Mouse (Mus musculus) intestine, embryonic 16.5 days (tissue): ENCODE measurements around the gene Nedd9. TPM values are rescaled to one million over a fixed set of nuclear protein-coding genes. Genes with fewer than 3 reads are reported as not detected.
"Not testable (repeated sequence)": the region's sequence is repeated elsewhere in the genome, so short reads cannot be mapped to it uniquely, and the experiment has no call there.

Source experiments
- ATAC-seq: fragments of 200-750 bp; cut with Nextera tagmentation; 2 replicates; pipeline ENCODE4 v1.8.0; 2017; ENCODE audit warnings: moderate TSS enrichment, moderate library complexity
- H3K27ac ChIP-seq: fragments of 300-500 bp; sonication (generic); 2 replicates; pipeline ENCODE4 v1.5.1; 2014; ENCODE audit warnings: mild to moderate bottlenecking, low read length
- H3K27me3 ChIP-seq: fragments of 300-500 bp; sonication (generic); replicated peaks from 2 replicates; pipeline ENCODE4 v1.6.1; 2014; ENCODE audit warnings: low read length, control low read depth, mixed read lengths; ENCODE audit not compliant: control insufficient read depth, insufficient read depth
- H3K36me3 ChIP-seq: fragments of 300-500 bp; sonication (generic); 2 replicates; pipeline ENCODE4 v1.6.1; 2014; ENCODE audit warnings: low read length, control low read depth; ENCODE audit not compliant: control insufficient read depth, insufficient read depth
- H3K4me1 ChIP-seq: fragments of 300-500 bp; sonication (generic); 2 replicates; pipeline ENCODE4 v1.6.1; 2014; ENCODE audit warnings: low read length, control low read depth, mixed read lengths; ENCODE audit not compliant: control insufficient read depth, insufficient read depth
- H3K4me2 ChIP-seq: fragments of 300-500 bp; sonication (generic); 2 replicates; pipeline ENCODE4 v1.6.1; 2014; ENCODE audit warnings: low read depth, low read length, control low read depth
- H3K4me3 ChIP-seq: fragments of 300-500 bp; sonication (generic); 2 replicates; pipeline ENCODE4 v1.5.1; 2014; ENCODE audit warnings: mild to moderate bottlenecking, low read length
- H3K9ac ChIP-seq: fragments of 300-500 bp; sonication (generic); 2 replicates; pipeline ENCODE4 v1.6.1; 2014; ENCODE audit warnings: low read depth, low read length
- H3K9me3 ChIP-seq: fragments of 300-500 bp; sonication (generic); 2 replicates; pipeline ENCODE4 v1.6.1; 2016; ENCODE audit warnings: low read length, control low read depth; ENCODE audit not compliant: control insufficient read depth
- WGBS: fragments of 180-500 bp; shearing (Covaris S2); extraction: QIAGEN DNeasy Blood & Tissue Kit; methylation state at CpG from one replicate; pipeline ENCODE4 v1.1.7; 2014; 5-methylcytosine and 5-hydroxymethylcytosine counted together
- polyA plus RNA-seq: library from polyadenylated mRNA; unstranded; fragments of >200 nt; fragmentation: Nextera tagmentation; extraction: Ambion mirVana; gene quantifications from 2 replicates; pipeline ENCODE4 v1.2.1, GENCODE M21; 2015

Gene Nedd9
- polyA plus RNA-seq, 1 experiment from 2014 or later: 38.5 TPM

DNA sequence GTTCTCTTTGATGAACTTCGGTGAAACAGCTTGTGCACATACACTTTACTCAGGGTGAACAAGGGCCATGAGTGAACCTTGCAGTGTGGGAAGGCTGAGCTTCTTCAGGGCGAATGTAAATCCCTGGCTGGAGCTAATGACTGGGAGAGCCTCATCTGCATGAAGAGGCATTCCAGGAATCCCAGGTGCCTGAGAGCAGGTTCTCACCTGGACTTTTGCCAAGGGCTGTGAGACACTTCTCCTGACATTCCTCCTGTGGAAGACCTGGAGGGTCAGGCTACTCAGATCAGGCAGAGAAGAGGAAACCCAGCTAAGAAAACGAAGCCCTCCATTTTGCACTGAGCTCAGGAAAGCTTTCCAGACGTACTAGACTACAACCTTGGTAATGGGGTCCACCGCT is 206.5 kb downstream of the Nedd9 start:
- H3K4me3 ChIP-seq: no peak overlapping the region
- no peak overlapping the region for H3K27ac ChIP-seq
- no peaks in the 10 kb centered on the region for H3K27me3 ChIP-seq
- H3K36me3 ChIP-seq: no peaks in the 10 kb centered on the region
- ATAC-seq: no peak
- 66% methylated on average over 5 of the region's 5 CpGs for WGBS
- no peak overlapping the region for H3K4me2 ChIP-seq
- H3K9ac ChIP-seq: no peak overlapping the region
- no peaks in the 10 kb centered on the region for H3K9me3 ChIP-seq
- H3K4me1 ChIP-seq: no peaks in the 10 kb centered on the region

DNA sequence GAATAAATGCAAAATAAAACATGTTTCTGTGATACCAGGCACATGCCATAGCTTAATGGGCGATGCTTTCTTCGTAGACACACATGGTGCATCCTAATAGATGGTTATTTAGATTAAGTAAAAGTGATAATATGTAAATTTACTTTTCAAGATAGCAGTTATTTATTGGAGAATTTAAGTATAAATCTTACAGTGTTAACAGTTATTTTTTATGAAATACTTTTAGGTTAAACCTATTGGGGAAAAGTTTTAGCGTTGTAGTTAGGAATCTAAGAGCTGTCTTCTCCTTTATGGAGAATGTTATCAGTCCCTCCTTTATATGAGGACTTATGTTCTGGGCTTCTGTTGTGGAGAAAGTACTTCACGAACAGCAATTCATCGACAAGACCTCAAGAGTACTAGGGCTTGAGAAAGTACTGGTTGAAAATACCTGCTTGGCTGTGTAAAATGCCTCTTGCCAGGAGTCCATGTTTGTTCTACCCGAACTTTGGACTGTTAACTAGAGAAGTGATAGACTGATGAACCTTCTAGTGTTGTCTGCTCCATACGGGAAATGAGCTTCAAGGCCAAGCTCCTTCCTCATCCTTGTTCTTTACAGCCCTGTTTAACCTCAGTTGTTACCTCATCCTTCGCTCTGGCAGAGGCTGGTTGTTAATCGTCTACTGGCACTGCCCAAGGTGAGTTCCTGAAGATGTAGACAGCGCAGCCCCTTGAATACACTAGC is 213.1 kb downstream of the Nedd9 start, which contains the start of gene Gm17364:
Gene Gm17364 (minus strand): TSS at position 51 of the 724 bp plus-strand sequence.
- ATAC-seq: peak; percentile 26; the same call in 1 of the 2 replicates
- no peak within 1 kb of the TSS for H3K27ac ChIP-seq

GRCm38 (mm10) chr13:41267827-41268408 is 219.2 kb downstream of the Nedd9 start:
- Histone ChIP-seq H3K4me3 (no peak overlapping the region), H3K27ac (no peak overlapping the region), H3K27me3 (no peaks in the 10 kb centered on the region), H3K9ac (no peak overlapping the region), H3K4me2 (no peak overlapping the region), H3K36me3 (0 out of 2 replicates have a peak, but pooled peaks cover 2% of the 10 kb centered on the region), H3K4me1 (no peaks in the 10 kb centered on the region), H3K9me3 (no peaks in the 10 kb centered on the region)
- no peak for ATAC-seq
- 41% methylated on average over 7 of the region's 7 CpGs for WGBS

More for the DNA sequence above, 213.1 kb downstream of the Nedd9 start, which contains the start of gene Gm17364:
- 0 out of 2 replicates have a peak, but pooled peaks cover 2% of the 10 kb centered on the region for H3K36me3 ChIP-seq
- no peaks in the 10 kb centered on the region for H3K4me1 ChIP-seq
- no peaks in the 10 kb centered on the region for H3K27me3 ChIP-seq
- no peak within 1 kb of the TSS for H3K4me2 ChIP-seq
- H3K9ac ChIP-seq: no peak within 1 kb of the TSS
- 85% methylated on average over 10 of the region's 10 CpGs for WGBS
- no peak within 1 kb of the TSS for H3K4me3 ChIP-seq
- H3K9me3 ChIP-seq: no peaks in the 10 kb centered on the region

DNA sequence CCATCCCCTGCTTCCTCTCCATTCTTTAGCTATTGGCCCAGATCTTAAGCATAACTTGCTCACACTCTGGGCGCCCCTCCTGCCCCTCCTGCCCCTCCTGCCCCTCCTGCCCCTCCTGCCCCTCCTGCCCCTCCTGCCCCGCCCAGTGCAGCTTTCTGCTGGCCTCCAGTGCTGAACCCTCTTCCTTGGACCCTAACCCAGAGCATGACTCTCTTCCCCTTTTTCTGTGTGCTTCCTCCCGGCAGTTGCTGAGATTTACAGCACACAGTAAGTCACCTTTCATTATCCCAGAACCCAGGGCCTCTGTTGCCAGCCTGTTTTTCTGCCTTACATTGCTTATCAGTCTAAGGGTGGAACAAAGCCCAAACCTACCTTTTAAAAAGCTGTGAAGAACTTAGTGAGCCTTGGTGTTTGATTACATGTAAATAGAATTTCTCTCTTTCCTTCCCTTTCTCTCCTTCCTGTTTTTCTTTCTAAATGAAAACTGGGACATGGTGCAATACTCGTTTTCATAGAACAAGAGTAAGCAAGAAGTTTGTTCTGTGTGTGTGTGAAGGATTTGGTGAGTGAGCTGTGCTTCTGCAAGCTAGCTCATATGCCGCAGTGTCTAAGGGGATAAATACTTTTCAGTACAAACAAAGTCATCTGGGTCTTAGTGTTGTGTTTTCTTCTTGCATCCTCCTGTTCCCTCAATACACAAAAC is 223.7 kb downstream of the Nedd9 start:
- Histone ChIP-seq H3K27ac (no peak overlapping the region), H3K4me3 (no peak overlapping the region), H3K4me2 (no peak overlapping the region), H3K9me3 (no peaks in the 10 kb centered on the region), H3K36me3 (no peaks in the 10 kb centered on the region), H3K27me3 (no peaks in the 10 kb centered on the region), H3K9ac (no peak overlapping the region), H3K4me1 (no peaks in the 10 kb centered on the region)
- WGBS: 68% methylated on average over 5 of the region's 5 CpGs
- ATAC-seq: no peak

DNA sequence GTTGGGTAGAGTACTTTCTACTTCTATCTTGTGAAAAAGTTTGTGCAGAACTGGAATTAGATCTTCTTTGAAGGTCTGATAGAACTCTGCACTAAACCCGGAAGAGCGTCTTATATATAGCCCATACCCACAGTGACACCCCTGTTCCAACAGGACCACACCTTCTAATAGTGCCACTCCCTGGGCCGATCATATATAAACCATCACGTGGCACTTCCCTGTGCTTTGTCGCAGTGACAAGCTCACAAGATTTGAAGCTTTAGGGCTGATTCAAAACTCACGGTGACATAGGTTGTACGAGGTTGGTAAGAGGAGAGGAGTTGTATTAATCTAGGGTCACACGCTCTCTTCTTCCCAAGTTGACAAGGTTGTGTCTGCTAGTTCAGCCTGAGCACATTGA is 225.5 kb downstream of the Nedd9 start:
- not testable (repeated sequence) for H3K4me1 ChIP-seq, H3K4me2 ChIP-seq, ATAC-seq, H3K9me3 ChIP-seq, H3K27me3 ChIP-seq, H3K4me3 ChIP-seq, H3K36me3 ChIP-seq, H3K9ac ChIP-seq, H3K27ac ChIP-seq
- WGBS: 88% methylated on average over 8 of the region's 8 CpGs

Other genes starting within 250 kb of the Nedd9 start
- gene Smim13, start 237.5 kb downstream of the Nedd9 start, polyA plus RNA-seq: 8.5 and 8.7 TPM in 2 replicates
- not detected in 2 replicates for gene Gm17364, start 213.4 kb downstream of the Nedd9 start, polyA plus RNA-seq
- gene Tmem170b, start 118.5 kb upstream of the Nedd9 start, polyA plus RNA-seq: 10.4 and 10.9 TPM in 2 replicates